Mouse (Mus musculus): ENCODE data around the gene Fsd1. TPM values are rescaled to one million over a fixed set of nuclear protein-coding genes. Genes with fewer than 3 reads are reported as not detected.

The Fsd1 gene
- polyA plus RNA-seq, 1 experiment from 2014 or later: 218 TPM

GRCm38 (mm10) chr17:55952447-55953027 lies 33.8 kb upstream of the Fsd1 start, which contains the start of gene Ebi3:
Gene Ebi3 (plus strand): TSS chr17:55952640.
- Histone ChIP-seq H3K9ac (ENCODE audit: low read depth, low read length) (no peak within 1 kb of the TSS), H3K4me2 (ENCODE audit: low read length) (no peak within 1 kb of the TSS), H3K4me1 (ENCODE audit: control insufficient read depth, insufficient read depth, low read length) (peaks cover 16% of the 10 kb centered on the region), H3K9me3 (replicated peaks; ENCODE audit: control insufficient read depth, low read length, poor library complexity, severe bottlenecking) (no peaks in the 10 kb centered on the region), H3K36me3 (ENCODE audit: control insufficient read depth, insufficient read depth, low read length) (no peaks in the 10 kb centered on the region), H3K27ac (ENCODE audit: low read length) (no peak within 1 kb of the TSS), H3K4me3 (ENCODE audit: low read depth, low read length) (no peak within 1 kb of the TSS), H3K27me3 (ENCODE audit: control insufficient read depth, insufficient read depth, low read depth, low read length) (no peaks in the 10 kb centered on the region)
- ATAC-seq: no peak
- 75% methylated on average over 6 of the region's 6 CpGs for WGBS

GRCm38 (mm10) chr17:55953751-55954150 lies 32.6 kb upstream of the Fsd1 start:
- H3K27me3 ChIP-seq (ENCODE audit: control insufficient read depth, insufficient read depth, low read depth, low read length): no peaks in the 10 kb centered on the region
- H3K4me2 ChIP-seq (ENCODE audit: low read length): no peak overlapping the region
- H3K27ac ChIP-seq (ENCODE audit: low read length): no peak overlapping the region
- H3K4me3 ChIP-seq (ENCODE audit: low read depth, low read length): no peak overlapping the region
- no peaks in the 10 kb centered on the region for H3K36me3 ChIP-seq (ENCODE audit: control insufficient read depth, insufficient read depth, low read length)
- no peaks in the 10 kb centered on the region for H3K9me3 ChIP-seq (replicated peaks; ENCODE audit: control insufficient read depth, low read length, poor library complexity, severe bottlenecking)
- no peak overlapping the region for H3K9ac ChIP-seq (ENCODE audit: low read depth, low read length)
- no peak for ATAC-seq
- peaks cover 26% of the 10 kb centered on the region for H3K4me1 ChIP-seq (ENCODE audit: control insufficient read depth, insufficient read depth, low read length)
- whole genome bisulfite sequencing: 78% methylated on average over 6 of the region's 6 CpGs

DNA sequence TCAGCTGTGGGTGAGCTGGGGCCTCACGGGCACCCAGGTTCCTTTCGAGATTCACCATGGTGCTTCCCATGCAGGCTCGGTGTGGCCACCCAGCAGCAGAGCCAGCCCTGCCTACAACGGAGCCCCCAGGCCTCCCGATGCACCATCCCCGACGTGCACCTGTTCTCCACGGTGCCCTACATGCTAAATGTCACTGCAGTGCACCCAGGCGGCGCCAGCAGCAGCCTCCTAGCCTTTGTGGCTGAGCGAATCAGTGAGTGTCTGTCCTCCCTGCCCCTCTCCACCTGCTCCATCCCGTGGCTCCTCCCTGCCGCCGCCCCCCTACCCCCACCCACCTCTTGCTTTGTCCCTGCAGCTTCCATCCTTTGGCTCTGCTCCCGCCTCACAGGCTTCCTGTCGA lies 32.1 kb upstream of the Fsd1 start:
- Histone ChIP-seq H3K4me1 (ENCODE audit: control insufficient read depth, insufficient read depth, low read length) (peaks cover 26% of the 10 kb centered on the region), H3K4me3 (ENCODE audit: low read depth, low read length) (no peak overlapping the region), H3K9ac (ENCODE audit: low read depth, low read length) (no peak overlapping the region), H3K36me3 (ENCODE audit: control insufficient read depth, insufficient read depth, low read length) (no peaks in the 10 kb centered on the region), H3K27me3 (ENCODE audit: control insufficient read depth, insufficient read depth, low read depth, low read length) (no peaks in the 10 kb centered on the region), H3K9me3 (replicated peaks; ENCODE audit: control insufficient read depth, low read length, poor library complexity, severe bottlenecking) (no peaks in the 10 kb centered on the region), H3K4me2 (ENCODE audit: low read length) (no peak overlapping the region), H3K27ac (ENCODE audit: low read length) (no peak overlapping the region)
- WGBS: 37% methylated on average over 16 of the region's 16 CpGs
- no peak for ATAC-seq

DNA sequence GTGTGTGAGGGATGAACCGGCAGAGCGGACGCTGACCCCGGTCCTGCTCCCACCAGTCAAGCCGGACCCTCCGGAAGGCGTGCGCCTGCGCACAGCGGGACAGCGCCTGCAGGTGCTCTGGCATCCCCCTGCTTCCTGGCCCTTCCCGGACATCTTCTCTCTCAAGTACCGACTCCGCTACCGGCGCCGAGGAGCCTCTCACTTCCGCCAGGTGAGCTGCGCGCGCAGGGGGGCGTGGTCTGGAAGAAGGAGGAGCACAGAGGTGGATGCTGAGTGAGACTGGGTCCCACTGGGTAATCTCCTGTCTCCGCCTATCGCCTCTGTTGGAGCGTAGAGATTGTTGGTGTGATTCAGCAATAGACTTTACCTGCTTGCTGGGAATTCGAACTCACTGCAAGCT lies 30.2 kb upstream of the Fsd1 start:
- 1% methylated on average over 26 of the region's 26 CpGs for WGBS

DNA sequence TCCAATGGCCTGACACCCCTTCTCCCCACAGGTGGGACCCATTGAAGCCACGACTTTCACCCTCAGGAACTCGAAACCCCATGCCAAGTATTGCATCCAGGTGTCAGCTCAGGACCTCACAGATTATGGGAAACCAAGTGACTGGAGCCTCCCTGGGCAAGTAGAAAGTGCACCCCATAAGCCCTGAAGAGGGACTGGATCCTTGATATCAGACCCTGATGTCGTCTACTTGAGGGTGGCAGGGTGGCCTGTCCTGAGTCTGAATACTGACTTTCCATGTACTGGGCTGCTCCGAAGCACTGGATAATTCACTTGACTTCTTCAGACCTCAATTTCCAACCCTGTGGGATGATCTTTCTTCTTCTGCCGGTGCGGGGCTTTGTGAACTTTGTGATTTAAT lies 29.7 kb upstream of the Fsd1 start:
- peak overlapping the region; percentile 42 for H3K4me3 ChIP-seq (ENCODE audit: low read depth, low read length)
- H3K4me1 ChIP-seq (ENCODE audit: control insufficient read depth, insufficient read depth, low read length): peaks cover 31% of the 10 kb centered on the region
- no peaks in the 10 kb centered on the region for H3K9me3 ChIP-seq (replicated peaks; ENCODE audit: control insufficient read depth, low read length, poor library complexity, severe bottlenecking)
- H3K9ac ChIP-seq (ENCODE audit: low read depth, low read length): peak overlapping the region; percentile 51
- peak overlapping the region; percentile 52 for H3K4me2 ChIP-seq (ENCODE audit: low read length)
- no peaks in the 10 kb centered on the region for H3K27me3 ChIP-seq (ENCODE audit: control insufficient read depth, insufficient read depth, low read depth, low read length)
- WGBS: 31% methylated on average over 6 of the region's 6 CpGs
- H3K27ac ChIP-seq (ENCODE audit: low read length): peak overlapping the region; percentile 61
- ATAC-seq: peak; percentile 4; the same call in 1 of the 2 replicates
- no peaks in the 10 kb centered on the region for H3K36me3 ChIP-seq (ENCODE audit: control insufficient read depth, insufficient read depth, low read length)

More for the DNA sequence above, 30.2 kb upstream of the Fsd1 start:
- H3K27ac ChIP-seq (ENCODE audit: low read length): peak overlapping the region; percentile 61
- no peaks in the 10 kb centered on the region for H3K27me3 ChIP-seq (ENCODE audit: control insufficient read depth, insufficient read depth, low read depth, low read length)
- H3K4me1 ChIP-seq (ENCODE audit: control insufficient read depth, insufficient read depth, low read length): peaks cover 31% of the 10 kb centered on the region
- H3K4me3 ChIP-seq (ENCODE audit: low read depth, low read length): peak overlapping the region; percentile 42
- H3K4me2 ChIP-seq (ENCODE audit: low read length): peak overlapping the region; percentile 52
- ATAC-seq: peak; percentile 44
- H3K9ac ChIP-seq (ENCODE audit: low read depth, low read length): peak overlapping the region; percentile 51
- H3K36me3 ChIP-seq (ENCODE audit: control insufficient read depth, insufficient read depth, low read length): no peaks in the 10 kb centered on the region
- no peaks in the 10 kb centered on the region for H3K9me3 ChIP-seq (replicated peaks; ENCODE audit: control insufficient read depth, low read length, poor library complexity, severe bottlenecking)

DNA sequence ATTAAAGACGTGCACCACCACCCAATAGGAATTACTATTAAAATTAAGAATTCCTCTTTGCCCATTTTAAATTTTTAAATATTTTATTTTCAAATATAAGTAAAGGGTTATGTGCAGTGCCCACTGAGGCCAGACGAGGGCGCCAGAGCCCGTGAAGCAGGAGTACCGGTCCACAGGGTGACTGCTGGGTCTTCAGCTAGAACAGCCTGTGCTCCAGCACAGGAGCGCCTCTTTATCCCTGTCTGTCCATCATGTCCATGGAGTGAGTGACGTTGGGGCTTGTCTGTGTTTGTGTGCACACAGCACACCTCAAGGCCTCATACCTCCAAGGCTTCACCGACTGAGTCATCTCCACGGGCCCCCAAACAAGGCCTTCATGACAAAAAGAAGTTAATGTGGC lies 29.1 kb upstream of the Fsd1 start:
- Histone ChIP-seq H3K27me3 (ENCODE audit: control insufficient read depth, insufficient read depth, low read depth, low read length) (no peaks in the 10 kb centered on the region), H3K27ac (ENCODE audit: low read length) (peak overlapping the region; percentile 60; the same call in 1 of the 2 replicates), H3K4me1 (ENCODE audit: control insufficient read depth, insufficient read depth, low read length) (peaks cover 31% of the 10 kb centered on the region), H3K36me3 (ENCODE audit: control insufficient read depth, insufficient read depth, low read length) (0 out of 2 replicates have a peak, but pooled peaks cover 3% of the 10 kb centered on the region), H3K4me3 (ENCODE audit: low read depth, low read length) (peak overlapping the region; percentile 3; the same call in 1 of the 2 replicates), H3K9ac (ENCODE audit: low read depth, low read length) (peak overlapping the region; percentile 26; the same call in 1 of the 2 replicates), H3K4me2 (ENCODE audit: low read length) (peak overlapping the region; percentile 52), H3K9me3 (replicated peaks; ENCODE audit: control insufficient read depth, low read length, poor library complexity, severe bottlenecking) (no peaks in the 10 kb centered on the region)
- no peak for ATAC-seq
- 14% methylated on average over 9 of the region's 9 CpGs for WGBS

- Histone ChIP-seq H3K4me3 (ENCODE audit: low read depth, low read length) (peak overlapping the region; percentile 51), H3K9me3 (replicated peaks; ENCODE audit: control insufficient read depth, low read length, poor library complexity, severe bottlenecking) (no peaks in the 10 kb centered on the region), H3K4me1 (ENCODE audit: control insufficient read depth, insufficient read depth, low read length) (peaks cover 31% of the 10 kb centered on the region), H3K4me2 (ENCODE audit: low read length) (peak overlapping the region; percentile 66), H3K27me3 (ENCODE audit: control insufficient read depth, insufficient read depth, low read depth, low read length) (no peaks in the 10 kb centered on the region), H3K36me3 (ENCODE audit: control insufficient read depth, insufficient read depth, low read length) (0 out of 2 replicates have a peak, but pooled peaks cover 3% of the 10 kb centered on the region), H3K9ac (ENCODE audit: low read depth, low read length) (peak overlapping the region; percentile 55), H3K27ac (ENCODE audit: low read length) (peak overlapping the region; percentile 89)
- no peak for ATAC-seq
- WGBS: 85% methylated on average over 13 of the region's 13 CpGs
These were observed 28.4 kb upstream of the Fsd1 start for GRCm38 (mm10) chr17:55957726-55958583.

DNA sequence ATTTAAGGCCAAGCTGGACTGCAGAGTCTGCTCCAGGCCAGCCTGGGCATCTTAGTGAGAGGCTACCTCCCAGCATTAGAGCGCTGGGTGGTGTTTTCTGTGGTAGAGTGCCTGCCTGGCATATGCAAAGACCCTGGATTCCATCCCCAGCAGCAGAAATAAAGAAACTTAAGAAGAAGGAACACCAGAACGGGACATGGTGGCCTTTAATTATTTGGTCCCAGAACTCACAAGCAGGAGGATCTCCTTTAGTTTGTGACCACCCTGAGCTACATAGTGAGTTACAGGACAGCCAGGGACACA lies 27.8 kb upstream of the Fsd1 start:
- Histone ChIP-seq H3K4me1 (ENCODE audit: control insufficient read depth, insufficient read depth, low read length) (peaks cover 31% of the 10 kb centered on the region), H3K27ac (ENCODE audit: low read length) (peak overlapping the region; percentile 89), H3K9ac (ENCODE audit: low read depth, low read length) (peak overlapping the region; percentile 55), H3K27me3 (ENCODE audit: control insufficient read depth, insufficient read depth, low read depth, low read length) (no peaks in the 10 kb centered on the region), H3K4me2 (ENCODE audit: low read length) (peak overlapping the region; percentile 66), H3K4me3 (ENCODE audit: low read depth, low read length) (peak overlapping the region; percentile 51), H3K9me3 (replicated peaks; ENCODE audit: control insufficient read depth, low read length, poor library complexity, severe bottlenecking) (no peaks in the 10 kb centered on the region), H3K36me3 (ENCODE audit: control insufficient read depth, insufficient read depth, low read length) (0 out of 2 replicates have a peak, but pooled peaks cover 3% of the 10 kb centered on the region)
- WGBS: 22% methylated on average over 2 of the region's 2 CpGs
- ATAC-seq: no peak

Measured in midbrain, embryonic 16.5 days (tissue).